Mouse (Mus musculus) neural tube, embryonic 15.5 days (tissue): ENCODE measurements around the gene Lep. TPM values are rescaled to one million over a fixed set of nuclear protein-coding genes. Genes with fewer than 3 reads are reported as not detected.
A peak's percentile ranks its signal among the peaks of the same experiment; 100 is the strongest.

Source experiments
- ATAC-seq: fragments of 200-750 bp; cut with Nextera tagmentation; 2 replicates; pipeline ENCODE4 v1.8.0; 2017; ENCODE audit warnings: mild to moderate bottlenecking, moderate TSS enrichment, moderate library complexity; ENCODE audit not compliant: low FRiP score
- H3K27ac ChIP-seq: fragments of 300-500 bp; sonication (generic); replicated peaks from 2 replicates; pipeline ENCODE4 v1.5.1; 2015; ENCODE audit warnings: mild to moderate bottlenecking, inconsistent platforms
- H3K27me3 ChIP-seq: fragments of 300-500 bp; sonication (generic); replicated peaks from 2 replicates; pipeline ENCODE4 v1.6.1; 2015; ENCODE audit warnings: inconsistent platforms
- H3K36me3 ChIP-seq: fragments of 300-500 bp; sonication (generic); 2 replicates; pipeline ENCODE4 v1.6.1; 2015; ENCODE audit warnings: inconsistent platforms
- H3K4me1 ChIP-seq: fragments of 300-500 bp; sonication (generic); 2 replicates; pipeline ENCODE4 v1.6.1; 2015; ENCODE audit warnings: inconsistent platforms
- H3K4me2 ChIP-seq: fragments of 300-500 bp; sonication (generic); 2 replicates; pipeline ENCODE4 v1.6.1; 2015; ENCODE audit warnings: inconsistent platforms, mild to moderate bottlenecking, moderate library complexity
- H3K4me3 ChIP-seq: fragments of 300-500 bp; sonication (generic); replicated peaks from 2 replicates; pipeline ENCODE4 v1.5.1; 2015; ENCODE audit warnings: mild to moderate bottlenecking, inconsistent platforms
- H3K9ac ChIP-seq: fragments of 300-500 bp; sonication (generic); replicated peaks from 2 replicates; pipeline ENCODE4 v1.6.1; 2015; ENCODE audit warnings: mild to moderate bottlenecking, inconsistent platforms
- H3K9me3 ChIP-seq: fragments of 300-500 bp; sonication (generic); replicated peaks from 2 replicates; pipeline ENCODE4 v1.6.1; 2016; ENCODE audit warnings: inconsistent platforms
- WGBS: fragments of 180-500 bp; shearing (Covaris S2); methylation state at CpG from one replicate; pipeline ENCODE4 v1.1.7; 2015; ENCODE audit warnings: mixed read lengths; 5-methylcytosine and 5-hydroxymethylcytosine counted together
- polyA plus RNA-seq: library from polyadenylated mRNA; unstranded; fragments of >200 nt; fragmentation: Nextera tagmentation; extraction: Ambion mirVana; gene quantifications from 2 replicates; pipeline ENCODE4 v1.2.1, GENCODE M21; 2015

Lep gene
- polyA plus RNA-seq, 1 experiment from 2014 or later = not detected

GRCm38 (mm10) chr6:29087921-29088709 is 28.1 kb downstream of the Lep start:
- Histone ChIP-seq H3K27ac (no peak overlapping the region), H3K27me3 (no peaks in the 10 kb centered on the region), H3K4me1 (no peaks in the 10 kb centered on the region), H3K4me3 (no peak overlapping the region), H3K9me3 (0 out of 2 replicates have a peak, but pooled peaks cover 4% of the 10 kb centered on the region), H3K36me3 (no peaks in the 10 kb centered on the region), H3K4me2 (no peak overlapping the region), H3K9ac (no peak overlapping the region)
- ATAC-seq = no peak
- WGBS = 72% methylated on average over 7 of the region's 7 CpGs

- no peak overlapping the region for H3K27ac ChIP-seq
- 84% methylated on average over 7 of the region's 7 CpGs for WGBS
- ATAC-seq = no peak
- no peak overlapping the region for H3K4me3 ChIP-seq
- no peak overlapping the region for H3K9ac ChIP-seq
- no peaks in the 10 kb centered on the region for H3K4me1 ChIP-seq
- no peaks in the 10 kb centered on the region for H3K36me3 ChIP-seq
- no peaks in the 10 kb centered on the region for H3K27me3 ChIP-seq
- H3K9me3 ChIP-seq = 0 out of 2 replicates have a peak, but pooled peaks cover 7% of the 10 kb centered on the region
- no peak overlapping the region for H3K4me2 ChIP-seq
These were observed 32.2 kb downstream of the Lep start for GRCm38 (mm10) chr6:29092234-29092633.

GRCm38 (mm10) chr6:29092904-29093303 is 32.9 kb downstream of the Lep start:
- H3K4me1 ChIP-seq = no peaks in the 10 kb centered on the region
- H3K27ac ChIP-seq = no peak overlapping the region
- no peak overlapping the region for H3K4me3 ChIP-seq
- no peak overlapping the region for H3K9ac ChIP-seq
- no peaks in the 10 kb centered on the region for H3K27me3 ChIP-seq
- H3K9me3 ChIP-seq = 0 out of 2 replicates have a peak, but pooled peaks cover 7% of the 10 kb centered on the region
- H3K36me3 ChIP-seq = no peaks in the 10 kb centered on the region
- no peak for ATAC-seq
- 60% methylated on average over 11 of the region's 11 CpGs for WGBS
- no peak overlapping the region for H3K4me2 ChIP-seq

GRCm38 (mm10) chr6:29099536-29100170 is 39.6 kb downstream of the Lep start:
- Histone ChIP-seq H3K4me1 (no peaks in the 10 kb centered on the region), H3K27ac (no peak overlapping the region), H3K4me2 (no peak overlapping the region), H3K9me3 (no peaks in the 10 kb centered on the region), H3K9ac (no peak overlapping the region), H3K36me3 (no peaks in the 10 kb centered on the region), H3K27me3 (no peaks in the 10 kb centered on the region), H3K4me3 (no peak overlapping the region)
- no peak for ATAC-seq
- WGBS = 71% methylated on average over 14 of the region's 14 CpGs

- WGBS = 42% methylated on average over 3 of the region's 3 CpGs
- Histone ChIP-seq H3K4me1 (no peaks in the 10 kb centered on the region), H3K27me3 (no peaks in the 10 kb centered on the region), H3K9ac (no peak overlapping the region), H3K4me3 (no peak overlapping the region), H3K4me2 (no peak overlapping the region), H3K36me3 (no peaks in the 10 kb centered on the region), H3K27ac (no peak overlapping the region), H3K9me3 (no peaks in the 10 kb centered on the region)
- ATAC-seq = no peak
These were observed 40.4 kb downstream of the Lep start for GRCm38 (mm10) chr6:29100423-29100822.

GRCm38 (mm10) chr6:29101248-29101864 is 41.3 kb downstream of the Lep start:
- ATAC-seq = no peak; the same call in 1 of the 2 replicates
- WGBS = 82% methylated on average over 9 of the region's 9 CpGs

GRCm38 (mm10) chr6:29108376-29108775 is 48.4 kb downstream of the Lep start:
- no peak for ATAC-seq
- H3K36me3 ChIP-seq = no peaks in the 10 kb centered on the region
- H3K27me3 ChIP-seq = no peaks in the 10 kb centered on the region
- no peaks in the 10 kb centered on the region for H3K4me1 ChIP-seq
- H3K4me2 ChIP-seq = no peak overlapping the region
- H3K9ac ChIP-seq = no peak overlapping the region
- H3K9me3 ChIP-seq = no peaks in the 10 kb centered on the region
- no peak overlapping the region for H3K4me3 ChIP-seq
- H3K27ac ChIP-seq = no peak overlapping the region
- WGBS = 46% methylated on average over 1 of the region's 1 CpGs

More at GRCm38 (mm10) chr6:29101248-29101864, 41.3 kb downstream of the Lep start:
- H3K27me3 ChIP-seq = no peaks in the 10 kb centered on the region
- H3K4me1 ChIP-seq = no peaks in the 10 kb centered on the region
- no peak overlapping the region for H3K27ac ChIP-seq
- no peak overlapping the region for H3K4me3 ChIP-seq
- no peaks in the 10 kb centered on the region for H3K9me3 ChIP-seq
- no peaks in the 10 kb centered on the region for H3K36me3 ChIP-seq
- H3K9ac ChIP-seq = no peak overlapping the region
- no peak overlapping the region for H3K4me2 ChIP-seq

- ATAC-seq = no peak
- Histone ChIP-seq H3K27ac (no peak overlapping the region), H3K36me3 (no peaks in the 10 kb centered on the region), H3K4me3 (no peak overlapping the region), H3K9ac (no peak overlapping the region), H3K4me2 (no peak overlapping the region), H3K27me3 (no peaks in the 10 kb centered on the region), H3K4me1 (no peaks in the 10 kb centered on the region), H3K9me3 (no peaks in the 10 kb centered on the region)
- WGBS = 91% methylated on average over 4 of the region's 4 CpGs
These were observed 51.5 kb downstream of the Lep start for GRCm38 (mm10) chr6:29111501-29111900.

GRCm38 (mm10) chr6:29115756-29116155 is 55.7 kb downstream of the Lep start:
- no peaks in the 10 kb centered on the region for H3K9me3 ChIP-seq
- no peak overlapping the region for H3K9ac ChIP-seq
- H3K27ac ChIP-seq = no peak overlapping the region
- ATAC-seq = no peak
- H3K4me2 ChIP-seq = no peak overlapping the region
- no peak overlapping the region for H3K4me3 ChIP-seq
- no peaks in the 10 kb centered on the region for H3K36me3 ChIP-seq
- no peaks in the 10 kb centered on the region for H3K27me3 ChIP-seq
- WGBS = 69% methylated on average over 7 of the region's 7 CpGs
- 0 out of 2 replicates have a peak, but pooled peaks cover 4% of the 10 kb centered on the region for H3K4me1 ChIP-seq

GRCm38 (mm10) chr6:29117417-29118104 is 57.5 kb downstream of the Lep start:
- Histone ChIP-seq H3K4me1 (0 out of 2 replicates have a peak, but pooled peaks cover 4% of the 10 kb centered on the region), H3K36me3 (no peaks in the 10 kb centered on the region), H3K9me3 (no peaks in the 10 kb centered on the region), H3K27ac (no peak overlapping the region), H3K4me3 (no peak overlapping the region), H3K4me2 (no peak overlapping the region), H3K9ac (no peak overlapping the region), H3K27me3 (no peaks in the 10 kb centered on the region)
- ATAC-seq = peak; percentile 57; the same call in 1 of the 2 replicates
- WGBS = 35% methylated on average over 7 of the region's 7 CpGs

GRCm38 (mm10) chr6:29118231-29118630 is 58.2 kb downstream of the Lep start:
- Histone ChIP-seq H3K27me3 (no peaks in the 10 kb centered on the region), H3K4me3 (no peak overlapping the region), H3K4me1 (0 out of 2 replicates have a peak, but pooled peaks cover 4% of the 10 kb centered on the region), H3K4me2 (no peak overlapping the region), H3K9ac (no peak overlapping the region), H3K9me3 (no peaks in the 10 kb centered on the region), H3K27ac (no peak overlapping the region), H3K36me3 (no peaks in the 10 kb centered on the region)
- ATAC-seq = no peak
